Mouse (Mus musculus) heart, embryonic 14.5 days (tissue): Measurements from ENCODE around the gene Ahsa1. TPM values are rescaled to one million over a fixed set of nuclear protein-coding genes. Genes with fewer than 3 reads are reported as not detected.
"Not testable (repeated sequence)": the region's sequence is repeated elsewhere in the genome, so short reads cannot be mapped to it uniquely, and the experiment has no call there.

Source experiments
- ATAC-seq: fragments of 200-750 bp; cut with Nextera tagmentation; 2 replicates; pipeline ENCODE4 v1.8.0; 2017; ENCODE audit warnings: low read depth, moderate TSS enrichment; ENCODE audit not compliant: insufficient number of reproducible peaks, insufficient read depth, low FRiP score
- H3K27ac ChIP-seq, 2 experiments: fragments of 200-500 bp in 1 of 2; fragments of 300-500 bp in 1 of 2; sonication (generic) in 1 of 2; replicated peaks in 1 of 2; 2 replicates each; pipeline ENCODE4 v1.5.1; 2012 to 2014; ENCODE audit warnings: low read depth in 2 of 2, low read length in 2 of 2, control low read depth in 1 of 2, mild to moderate bottlenecking in 1 of 2, mixed read lengths in 1 of 2; ENCODE audit not compliant: control insufficient read depth in 1 of 2, insufficient read depth in 1 of 2
- H3K27me3 ChIP-seq: fragments of 300-500 bp; sonication (generic); 2 replicates; pipeline ENCODE4 v1.6.1; 2014; ENCODE audit warnings: mild to moderate bottlenecking, low read length, control low read depth; ENCODE audit not compliant: control insufficient read depth, insufficient read depth
- H3K36me3 ChIP-seq: fragments of 300-500 bp; sonication (generic); 2 replicates; pipeline ENCODE4 v1.6.1; 2014; ENCODE audit warnings: mild to moderate bottlenecking, control low read depth, low read length, mixed read lengths; ENCODE audit not compliant: control insufficient read depth, insufficient read depth
- H3K4me1 ChIP-seq, 2 experiments: fragments of 200-500 bp in 1 of 2; fragments of 300-500 bp in 1 of 2; sonication (generic) in 1 of 2; 2 replicates each; pipeline ENCODE4 v1.6.1; 2012 to 2014; ENCODE audit warnings: low read length in 2 of 2, control low read depth in 1 of 2, mixed read lengths in 1 of 2; ENCODE audit not compliant: control insufficient read depth in 2 of 2, insufficient read depth in 2 of 2
- H3K4me2 ChIP-seq: fragments of 300-500 bp; sonication (generic); 2 replicates; pipeline ENCODE4 v1.6.1; 2014; ENCODE audit warnings: mild to moderate bottlenecking, low read length
- H3K4me3 ChIP-seq, 2 experiments: fragments of 200-500 bp in 1 of 2; fragments of 300-500 bp in 1 of 2; sonication (generic) in 1 of 2; 2 replicates each; pipeline ENCODE4 v1.5.1; 2012 to 2014; ENCODE audit warnings: low read length in 2 of 2, mild to moderate bottlenecking in 2 of 2, control low read depth in 1 of 2, low read depth in 1 of 2, moderate library complexity in 1 of 2; ENCODE audit not compliant: control insufficient read depth in 1 of 2, insufficient read depth in 1 of 2
- H3K9ac ChIP-seq: fragments of 300-500 bp; sonication (generic); 2 replicates; pipeline ENCODE4 v1.6.1; 2014; ENCODE audit warnings: mild to moderate bottlenecking, low read length
- H3K9me3 ChIP-seq: fragments of 300-500 bp; sonication (generic); 2 replicates; pipeline ENCODE4 v1.6.1; 2016; ENCODE audit warnings: low read length, control low read depth; ENCODE audit not compliant: control insufficient read depth
- WGBS: fragments of 180-500 bp; shearing (Covaris S2); extraction: QIAGEN DNeasy Blood & Tissue Kit; methylation state at CpG from one replicate; pipeline ENCODE4 v1.1.7; 2014; 5-methylcytosine and 5-hydroxymethylcytosine counted together
- polyA plus RNA-seq: library from polyadenylated mRNA; unstranded; fragments of >200 nt; fragmentation: Nextera tagmentation; extraction: Ambion mirVana; gene quantifications from 2 replicates; pipeline ENCODE4 v1.2.1, GENCODE M21; 2014

Gene Ahsa1
- polyA plus RNA-seq, 1 experiment from 2014 or later = 150 TPM

DNA sequence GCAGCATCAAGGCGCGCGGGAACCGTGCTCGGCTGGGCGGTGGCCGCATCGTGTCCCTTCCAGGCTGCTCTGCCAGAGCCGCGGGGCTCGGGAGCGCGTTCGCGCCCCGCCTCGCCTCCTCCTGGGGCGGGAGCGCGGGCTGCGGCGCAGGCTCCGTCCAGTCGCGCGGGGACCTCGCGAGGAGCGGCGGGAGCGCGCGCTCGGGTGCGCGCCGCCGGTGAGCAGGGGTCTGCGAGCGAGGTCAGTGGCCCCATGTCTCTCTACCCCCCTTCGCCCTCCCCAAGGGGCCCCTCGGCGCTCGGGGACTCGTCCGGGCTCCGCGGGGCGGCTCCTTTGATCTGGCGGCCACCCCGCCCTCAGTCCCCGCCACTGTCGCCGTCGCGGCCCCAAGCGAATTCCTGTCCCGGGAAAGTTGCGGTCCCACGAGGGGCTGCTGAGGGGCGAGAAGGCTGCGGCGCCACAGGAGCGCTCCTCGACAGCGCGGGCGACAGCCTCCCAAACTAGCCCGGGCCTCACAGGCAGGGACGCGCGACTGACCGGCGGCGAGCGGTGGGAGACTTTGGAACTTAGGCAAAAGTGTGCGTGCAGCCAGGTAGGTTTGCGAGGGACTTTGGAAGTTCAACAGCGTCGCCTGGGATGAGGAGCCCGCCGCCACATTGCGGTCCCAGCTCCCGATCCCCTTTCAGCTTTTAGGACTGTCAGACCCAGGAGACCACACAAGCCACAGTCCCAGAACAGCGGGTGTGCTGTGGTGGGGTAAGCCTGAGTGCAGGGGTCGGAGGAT, 33.6 kb downstream of the Ahsa1 start, which contains the start of gene Ism2:
Ism2 (minus strand) TSS at position 49 of the 784 bp plus-strand sequence.
- ATAC-seq = peak; percentile 45
- no peak within 1 kb of the TSS for H3K27ac ChIP-seq
- under 1% methylated on average over 78 of the region's 86 CpGs for WGBS

DNA sequence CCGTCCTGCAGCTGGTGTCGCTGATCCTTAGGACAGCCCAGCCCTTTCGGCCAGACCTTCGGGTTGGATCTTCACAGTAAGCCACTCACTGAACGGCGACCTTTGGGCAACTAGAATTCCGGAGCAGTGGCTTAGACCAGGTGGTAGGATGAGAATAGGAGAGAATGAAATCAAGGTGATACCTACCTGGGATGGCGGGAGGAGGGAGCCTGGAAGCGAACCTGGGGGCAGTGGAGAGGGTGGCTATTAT, 34.1 kb downstream of the Ahsa1 start:
- no peaks in the 10 kb centered on the region for H3K9me3 ChIP-seq
- no peak for ATAC-seq
- peak overlapping the region; percentile 98 for H3K4me2 ChIP-seq
- WGBS = 1% methylated on average over 9 of the region's 9 CpGs
- no peaks in the 10 kb centered on the region for H3K36me3 ChIP-seq
- H3K27ac ChIP-seq = no peak overlapping the region
- no peaks in the 10 kb centered on the region; the same call in 1 of the 2 replicates for H3K27me3 ChIP-seq
- peaks cover 5 to 8% of the 10 kb centered on the region in 2 experiments; a peak in 2 of 4 replicates for H3K4me1 ChIP-seq
- H3K9ac ChIP-seq = peak overlapping the region; percentile 78
- peak overlapping the region; percentile 55 to 80 for H3K4me3 ChIP-seq

More for the DNA sequence above, 33.6 kb downstream of the Ahsa1 start, which contains the start of gene Ism2:
- H3K4me2 ChIP-seq = peak within 1 kb of the TSS; percentile 98
- H3K9ac ChIP-seq = peak within 1 kb of the TSS; percentile 78
- no peaks in the 10 kb centered on the region for H3K9me3 ChIP-seq
- no peaks in the 10 kb centered on the region for H3K36me3 ChIP-seq
- peaks cover 5 to 7% of the 10 kb centered on the region in 2 experiments; a peak in 2 of 4 replicates for H3K4me1 ChIP-seq
- peak within 1 kb of the TSS; percentile 55 to 80 for H3K4me3 ChIP-seq
- H3K27me3 ChIP-seq = no peaks in the 10 kb centered on the region; the same call in 1 of the 2 replicates

DNA sequence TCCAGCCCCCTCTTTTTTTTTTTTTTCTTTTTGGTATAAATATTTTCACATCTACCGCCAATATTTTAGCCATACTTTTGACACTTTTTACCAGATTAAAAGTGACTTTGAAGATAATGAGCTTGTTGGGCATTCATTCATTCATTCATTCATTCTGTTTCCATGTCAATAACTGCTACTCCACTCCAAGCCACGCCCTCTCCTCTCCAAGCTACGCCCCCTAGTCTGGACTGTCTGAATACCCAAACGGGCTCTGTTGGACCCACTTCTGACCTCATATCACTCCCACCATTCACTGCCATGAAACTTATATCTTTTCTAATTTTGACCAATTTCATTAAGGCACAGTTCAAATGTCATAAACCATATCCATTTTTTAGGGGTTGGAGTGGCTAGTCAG, 34.9 kb downstream of the Ahsa1 start:
- no peak overlapping the region for H3K4me2 ChIP-seq
- H3K27me3 ChIP-seq = no peaks in the 10 kb centered on the region; the same call in 1 of the 2 replicates
- H3K4me1 ChIP-seq = peaks cover 10 to 16% of the 10 kb centered on the region in 2 experiments; a peak in 3 of 4 replicates
- no peak overlapping the region for H3K9ac ChIP-seq
- H3K4me3 ChIP-seq = no peak overlapping the region
- H3K27ac ChIP-seq = no peak overlapping the region
- no peak for ATAC-seq
- no peaks in the 10 kb centered on the region for H3K36me3 ChIP-seq
- no peaks in the 10 kb centered on the region for H3K9me3 ChIP-seq
- 50% methylated on average over 4 of the region's 4 CpGs for WGBS

DNA sequence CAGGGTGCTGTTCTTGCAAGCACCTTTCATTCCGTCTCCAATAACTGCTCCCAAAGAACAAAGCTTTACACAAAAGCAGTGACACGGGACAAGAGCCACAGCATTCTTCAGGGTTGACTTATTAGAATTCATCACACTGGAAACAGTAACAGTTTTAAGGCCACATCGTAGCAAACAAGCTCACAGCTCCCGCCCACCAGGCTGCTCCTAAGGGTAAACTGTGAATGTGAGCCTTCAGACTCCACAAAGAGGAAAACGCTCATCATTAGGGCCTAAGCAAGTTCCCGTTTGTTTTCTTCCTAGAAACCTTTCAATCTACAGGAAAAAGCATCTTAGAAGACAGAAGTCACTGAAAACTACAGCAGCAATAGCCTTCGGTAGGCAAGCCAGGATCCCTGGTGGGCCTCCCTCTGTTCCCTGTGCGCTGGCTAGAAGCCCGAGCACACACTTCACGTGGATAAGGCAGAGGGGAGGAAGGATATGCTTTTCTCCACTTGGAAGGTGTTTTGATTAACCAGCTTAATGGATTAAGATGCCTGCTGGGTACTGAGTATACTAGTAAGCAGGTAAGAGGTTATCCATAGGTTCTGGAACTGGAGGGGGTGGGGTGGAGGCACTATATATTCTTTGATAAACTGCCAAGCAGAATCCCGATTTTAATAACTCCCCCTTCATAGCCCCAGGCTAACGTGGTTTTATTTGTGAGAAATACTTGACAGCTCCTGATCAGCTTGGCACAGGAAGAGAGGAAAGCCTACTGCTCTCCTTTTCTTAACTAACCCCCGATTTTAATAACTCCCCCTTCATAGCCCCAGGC, 39.7 kb downstream of the Ahsa1 start:
- H3K4me2 ChIP-seq = no peak overlapping the region; the same call in 1 of the 2 replicates
- H3K4me1 ChIP-seq = peaks cover 4 to 10% of the 10 kb centered on the region in 2 experiments; a peak in 2 of 4 replicates
- H3K27ac ChIP-seq = no peak overlapping the region
- peaks cover 30% of the 10 kb centered on the region for H3K36me3 ChIP-seq
- no peak for ATAC-seq
- 33% methylated on average over 13 of the region's 13 CpGs for WGBS
- H3K27me3 ChIP-seq = no peaks in the 10 kb centered on the region
- no peak overlapping the region for H3K9ac ChIP-seq
- no peaks in the 10 kb centered on the region for H3K9me3 ChIP-seq
- H3K4me3 ChIP-seq = no peak overlapping the region

DNA sequence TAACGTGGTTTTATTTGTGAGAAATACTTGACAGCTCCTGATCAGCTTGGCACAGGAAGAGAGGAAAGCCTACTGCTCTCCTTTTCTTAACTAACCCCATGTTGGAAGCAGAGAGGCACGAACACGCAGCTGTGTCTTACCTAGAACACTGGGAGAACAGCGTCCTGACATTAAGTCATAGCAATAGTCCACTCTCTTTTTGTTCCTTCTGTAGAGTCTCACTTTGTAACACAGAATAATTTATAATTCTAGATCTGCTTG, 40.2 kb downstream of the Ahsa1 start:
- not testable (repeated sequence) for ATAC-seq, H3K27ac ChIP-seq, H3K9ac ChIP-seq, H3K4me3 ChIP-seq, H3K27me3 ChIP-seq, H3K4me2 ChIP-seq, H3K9me3 ChIP-seq
- peaks cover 34% of the 10 kb centered on the region for H3K36me3 ChIP-seq
- 70% methylated on average over 4 of the region's 4 CpGs for WGBS
- H3K4me1 ChIP-seq = peaks cover 4 to 10% of the 10 kb centered on the region in 2 experiments; a peak in 2 of 4 replicates

DNA sequence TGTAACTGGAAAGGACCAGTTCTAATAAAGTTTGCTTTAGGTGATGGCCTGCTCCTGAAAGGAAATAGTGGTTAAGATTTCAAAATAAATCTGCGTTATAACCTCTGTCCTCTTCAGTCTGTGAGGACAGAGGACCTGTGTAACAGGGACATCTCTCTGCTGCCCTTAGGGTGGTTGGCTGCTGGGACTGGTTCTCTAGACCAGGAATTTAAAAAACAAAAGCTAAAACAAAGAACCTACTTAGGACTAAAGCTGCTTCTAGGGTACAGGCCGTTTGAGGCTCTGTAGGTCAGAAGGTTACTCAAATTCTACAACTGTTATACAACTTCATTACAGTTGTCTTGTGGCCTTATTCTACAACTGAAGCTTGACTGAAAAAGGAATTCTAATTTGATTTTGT, 46.8 kb downstream of the Ahsa1 start:
- 77% methylated on average over 2 of the region's 2 CpGs for WGBS
- no peak overlapping the region for H3K4me3 ChIP-seq
- H3K36me3 ChIP-seq = peaks cover 47% of the 10 kb centered on the region
- H3K27ac ChIP-seq = no peak overlapping the region
- H3K4me2 ChIP-seq = no peak overlapping the region
- H3K9ac ChIP-seq = no peak overlapping the region
- no peaks in the 10 kb centered on the region for H3K4me1 ChIP-seq
- no peaks in the 10 kb centered on the region for H3K9me3 ChIP-seq
- ATAC-seq = no peak
- H3K27me3 ChIP-seq = no peaks in the 10 kb centered on the region

DNA sequence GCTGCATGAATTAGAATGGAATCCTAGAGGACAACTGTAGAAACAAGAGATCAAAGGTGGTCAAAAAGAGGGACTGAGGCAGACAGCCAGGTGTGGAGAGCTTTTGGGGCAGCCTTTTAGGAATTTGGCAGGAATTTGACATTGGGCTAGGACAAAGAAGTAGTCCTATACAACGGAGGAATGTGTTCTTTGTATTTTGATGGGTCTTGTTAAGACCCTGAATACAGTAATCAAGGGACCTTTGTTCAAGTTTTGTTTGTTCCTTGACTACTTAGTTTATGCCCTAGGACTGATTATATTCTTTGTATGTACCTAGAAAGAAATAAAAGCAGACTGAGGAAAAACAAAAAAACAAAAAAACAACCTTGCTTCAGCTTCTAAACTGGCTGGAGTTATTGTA, 51.7 kb downstream of the Ahsa1 start:
- no peaks in the 10 kb centered on the region for H3K27me3 ChIP-seq
- H3K36me3 ChIP-seq = peaks cover 3% of the 10 kb centered on the region
- no peak for ATAC-seq
- H3K4me1 ChIP-seq = no peaks in the 10 kb centered on the region
- no peak overlapping the region for H3K9ac ChIP-seq
- no peak overlapping the region for H3K4me3 ChIP-seq
- no peak overlapping the region for H3K27ac ChIP-seq
- H3K9me3 ChIP-seq = no peaks in the 10 kb centered on the region
- 80% methylated on average over 1 of the region's 1 CpGs for WGBS
- no peak overlapping the region for H3K4me2 ChIP-seq
